Mouse (Mus musculus) neutrophil, adult 5-6 weeks (primary cell): ENCODE data around the gene Lrig1. TPM values are rescaled to one million over a fixed set of nuclear protein-coding genes. Genes with fewer than 3 reads are reported as not detected.

Experiments
- ATAC-seq: fragments of 151-379, 151-347 bp; 2 replicates; pipeline ENCODE4 v1.8.0; 2017; ENCODE audit warnings: mild to moderate bottlenecking, moderate TSS enrichment; ENCODE audit not compliant: insufficient number of reproducible peaks, poor library complexity, low FRiP score, severe bottlenecking; ENCODE audit errors: extremely low read depth
- total RNA-seq: library from RNA; stranded (forward); fragments of 200-1000 nt; gene quantifications from 2 replicates; pipeline ENCODE4 v1.2.3, GENCODE M21; 2017

Gene Lrig1
- total RNA-seq, 1 experiment from 2014 or later: 1.9 TPM

DNA sequence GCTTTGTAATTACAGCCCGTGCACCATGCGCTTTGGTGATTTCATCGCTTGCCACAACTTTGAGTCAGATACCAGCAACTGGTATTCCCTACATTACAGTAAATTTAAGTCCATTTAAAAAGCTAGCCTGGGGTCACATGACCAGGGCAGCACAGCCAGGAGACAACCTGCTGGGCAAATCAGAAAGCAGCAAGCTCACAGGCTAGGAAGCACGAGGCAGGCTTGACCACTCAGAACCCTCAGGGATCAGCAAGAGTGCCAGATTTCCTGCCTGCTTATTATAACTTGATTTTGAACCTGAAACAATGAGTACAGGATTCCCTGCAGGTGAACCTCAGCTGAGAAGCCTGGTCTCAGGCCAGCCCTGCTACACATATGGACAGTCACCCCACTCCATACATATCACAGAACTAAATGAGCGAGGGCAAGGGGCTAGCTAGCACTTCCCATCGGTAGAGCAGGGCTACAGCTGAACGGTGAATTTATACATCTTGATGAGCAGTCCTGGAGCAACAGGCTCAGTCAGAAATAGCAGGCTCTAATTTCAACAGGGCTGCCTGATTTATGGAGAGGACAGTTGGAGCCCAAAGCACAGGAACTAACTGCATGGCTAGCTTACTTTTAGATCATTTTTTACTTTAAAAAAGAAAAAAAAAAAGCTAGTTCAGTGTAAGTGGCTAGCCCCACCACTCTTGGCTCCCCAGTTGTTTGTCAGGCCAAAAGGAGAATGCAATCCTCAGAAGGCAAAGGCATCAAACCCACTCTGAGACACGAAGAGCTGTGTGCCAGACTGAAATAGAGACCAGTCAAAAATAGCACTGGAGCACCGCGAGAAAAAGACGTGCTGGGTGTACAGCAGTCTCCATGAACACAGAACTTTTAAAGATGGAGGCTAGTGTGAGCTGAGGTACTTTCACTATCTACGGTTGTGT, 42.5 kb downstream of the Lrig1 start:
- no peak for ATAC-seq

- no peak for ATAC-seq
Measured at GRCm38 (mm10) chr6:94655818-94656478, 44.0 kb downstream of the Lrig1 start.

DNA sequence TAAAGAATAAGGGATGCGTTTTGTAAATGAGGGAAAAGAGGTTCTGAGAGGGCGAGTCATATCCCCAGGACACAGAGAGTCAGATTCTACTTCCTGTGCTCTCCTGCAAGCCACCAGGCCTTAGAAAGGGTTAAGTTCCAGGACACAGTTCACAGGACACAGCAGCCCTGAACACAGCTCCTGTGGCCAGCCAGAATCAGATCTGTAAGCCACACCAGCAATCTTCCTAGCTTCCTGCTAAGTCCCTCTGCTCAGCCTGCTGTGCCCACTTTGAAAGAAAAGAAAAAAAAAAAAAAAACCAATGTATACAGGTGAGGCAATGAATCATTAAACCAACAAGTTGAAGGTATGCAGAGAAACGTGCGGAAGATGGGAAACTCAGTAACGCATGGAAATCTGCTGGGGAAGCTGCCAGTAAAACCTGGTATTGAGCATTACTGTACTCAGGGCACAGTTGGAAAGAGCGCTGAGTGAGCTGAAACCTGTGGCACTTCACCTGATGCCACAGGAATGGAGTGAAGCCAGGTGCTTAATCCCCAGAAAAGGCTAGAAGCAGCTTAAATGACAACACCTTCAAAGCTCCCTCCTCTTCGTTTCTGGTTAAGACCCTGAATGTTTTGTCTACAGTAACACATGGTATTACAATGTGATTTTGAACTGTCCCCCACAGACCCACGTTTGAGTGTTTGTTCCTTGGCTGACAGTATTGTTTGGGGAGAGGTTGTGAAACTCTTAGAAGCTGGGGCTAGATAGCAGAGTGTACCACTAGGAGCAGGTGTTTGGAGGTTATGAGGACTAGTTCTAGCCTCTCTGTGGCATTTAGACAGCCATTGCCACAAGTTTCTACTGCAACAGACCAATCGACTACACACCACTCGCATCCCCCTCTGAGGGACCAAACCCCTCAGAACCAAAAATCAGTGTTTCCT, 46.3 kb downstream of the Lrig1 start:
- ATAC-seq: no peak

- no peak for ATAC-seq
Measured at GRCm38 (mm10) chr6:94652659-94653213, 47.2 kb downstream of the Lrig1 start.

GRCm38 (mm10) chr6:94651541-94651940, 48.4 kb downstream of the Lrig1 start:
- no peak for ATAC-seq

- no peak for ATAC-seq
Measured at GRCm38 (mm10) chr6:94649637-94650036, 50.3 kb downstream of the Lrig1 start.

GRCm38 (mm10) chr6:94648496-94648895, 51.5 kb downstream of the Lrig1 start:
- no peak for ATAC-seq

DNA sequence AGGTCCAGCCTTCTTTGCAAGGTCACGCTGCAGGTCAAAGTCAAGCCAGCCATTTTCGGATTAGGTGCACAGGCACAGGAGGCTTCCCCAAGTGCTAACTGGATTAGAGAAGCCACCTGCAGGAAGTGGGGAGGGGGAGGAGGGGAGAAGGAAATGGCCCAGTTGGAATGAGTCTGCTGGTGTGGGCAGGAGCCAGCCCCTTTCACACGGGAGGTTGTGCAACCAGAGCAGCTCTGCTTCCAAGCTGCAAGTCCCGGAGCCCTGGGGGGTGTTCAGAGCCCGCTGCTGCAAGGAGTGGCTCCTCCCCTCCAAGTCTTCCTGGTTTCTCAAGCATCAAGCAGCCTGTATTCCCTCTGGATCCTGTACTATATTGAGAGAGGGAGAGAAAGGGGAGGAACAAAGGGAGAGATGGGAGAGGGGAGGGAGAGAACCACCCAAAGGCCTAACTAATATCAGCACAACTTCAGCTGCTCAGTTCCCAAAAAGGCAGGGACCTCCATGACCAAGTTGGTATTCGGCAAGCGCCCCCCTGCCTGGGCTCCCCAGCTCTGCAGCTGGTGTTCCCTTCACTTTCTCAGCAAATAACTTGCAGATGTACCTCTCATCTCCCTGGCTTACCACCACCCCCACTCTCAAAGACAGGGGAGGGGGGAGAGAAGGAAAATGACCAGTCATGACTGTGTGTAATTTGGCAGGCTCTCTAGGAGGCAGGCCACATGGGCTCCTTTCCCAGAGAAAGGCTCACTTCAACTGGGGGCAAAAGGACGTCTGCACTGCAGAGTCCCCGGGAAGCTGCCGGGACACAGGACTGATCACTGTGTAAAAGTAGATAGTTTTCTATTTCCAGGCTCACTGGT, 52.2 kb downstream of the Lrig1 start:
- no peak for ATAC-seq

- ATAC-seq: no peak
Measured at GRCm38 (mm10) chr6:94646902-94647301, 53.1 kb downstream of the Lrig1 start.

DNA sequence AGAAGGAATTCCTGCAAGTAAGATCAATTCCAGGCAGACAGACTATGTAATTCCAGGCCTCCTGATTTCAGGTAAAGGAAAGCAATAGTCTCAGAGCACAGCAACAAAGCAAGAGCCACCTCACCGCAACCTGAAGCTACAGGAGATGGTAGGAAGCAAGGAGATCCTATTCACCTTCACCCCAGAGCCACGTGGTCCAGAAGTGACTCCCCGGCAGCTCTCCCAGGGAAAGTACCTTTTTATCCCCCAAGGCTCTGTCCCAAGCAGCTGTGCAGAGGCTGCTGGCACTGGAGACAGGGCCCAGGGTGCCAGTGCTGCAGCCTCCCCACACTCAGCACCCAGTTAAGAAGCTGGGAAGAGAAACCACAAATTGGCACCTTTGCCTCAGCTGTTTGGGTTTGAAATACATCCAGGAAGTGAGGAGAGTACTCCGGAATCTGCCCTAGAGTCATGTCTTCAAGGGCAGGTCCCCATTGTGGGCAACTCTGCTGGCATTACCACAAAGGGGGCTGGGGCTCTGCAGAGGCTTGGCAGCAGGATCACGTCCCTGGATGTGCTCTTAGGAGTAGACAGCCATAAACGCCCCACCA, 53.6 kb downstream of the Lrig1 start:
- ATAC-seq: no peak

DNA sequence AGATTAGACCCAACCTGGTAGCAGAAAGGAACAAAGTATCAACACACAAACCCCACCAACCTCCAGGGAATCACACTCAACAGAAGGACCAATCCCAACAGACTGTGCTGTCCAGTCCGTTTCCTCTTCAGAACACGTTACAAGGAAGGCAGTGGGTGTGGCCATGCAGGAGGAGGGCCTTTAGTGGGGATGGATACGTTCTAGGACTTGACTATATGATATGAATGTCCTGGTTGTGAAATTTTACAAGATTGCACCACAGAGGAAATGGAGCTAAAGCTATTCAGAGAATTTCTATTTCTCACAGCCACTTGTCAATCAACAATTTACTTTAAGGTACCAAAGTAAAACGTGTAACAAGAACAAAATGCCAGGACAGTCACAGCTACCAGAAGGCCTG, 54.2 kb downstream of the Lrig1 start:
- no peak for ATAC-seq

DNA sequence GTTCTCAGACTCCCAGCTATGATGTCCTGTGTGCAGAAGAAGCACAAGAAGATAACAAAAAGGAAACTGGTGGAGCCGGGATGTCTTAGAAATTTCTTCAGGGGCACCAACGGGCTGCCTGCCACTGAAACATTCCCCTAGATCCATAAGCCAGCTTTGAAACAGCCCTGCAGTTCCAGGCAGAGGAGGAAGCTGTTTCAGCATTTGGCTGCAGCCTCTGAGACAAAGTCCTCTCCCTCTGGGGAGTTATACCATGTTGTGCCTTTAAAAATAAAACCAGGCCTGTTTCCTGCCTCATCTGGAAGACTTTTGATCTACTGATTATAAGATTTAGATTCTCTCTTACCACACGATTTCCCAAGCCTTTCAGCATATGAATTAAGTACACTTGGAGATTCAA, 55.3 kb downstream of the Lrig1 start:
- no peak for ATAC-seq

DNA sequence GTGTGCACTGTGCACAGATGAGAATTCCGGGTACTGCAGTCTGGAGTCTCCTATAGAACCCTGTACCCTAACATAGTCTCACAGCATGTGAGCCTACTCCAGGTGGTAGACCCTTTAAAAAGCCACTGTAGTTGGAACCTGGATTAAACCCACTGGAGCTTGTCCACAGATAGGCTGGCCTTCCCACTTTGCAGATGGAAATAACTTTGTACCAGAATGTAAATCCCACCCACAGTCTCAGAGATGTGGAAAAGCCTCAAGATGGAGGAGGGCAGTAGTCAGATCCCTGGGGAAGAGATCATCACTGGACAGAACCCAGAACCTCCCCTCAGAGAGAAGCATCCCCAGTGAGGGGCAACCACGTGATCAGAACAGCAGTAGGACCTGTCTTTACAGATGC, 56.0 kb downstream of the Lrig1 start:
- no peak for ATAC-seq

GRCm38 (mm10) chr6:94642048-94642447, 57.9 kb downstream of the Lrig1 start:
- ATAC-seq: no peak

- ATAC-seq: no peak
Measured at GRCm38 (mm10) chr6:94640297-94640696, 59.7 kb downstream of the Lrig1 start.

GRCm38 (mm10) chr6:94637024-94637434, 62.9 kb downstream of the Lrig1 start:
- ATAC-seq: no peak

DNA sequence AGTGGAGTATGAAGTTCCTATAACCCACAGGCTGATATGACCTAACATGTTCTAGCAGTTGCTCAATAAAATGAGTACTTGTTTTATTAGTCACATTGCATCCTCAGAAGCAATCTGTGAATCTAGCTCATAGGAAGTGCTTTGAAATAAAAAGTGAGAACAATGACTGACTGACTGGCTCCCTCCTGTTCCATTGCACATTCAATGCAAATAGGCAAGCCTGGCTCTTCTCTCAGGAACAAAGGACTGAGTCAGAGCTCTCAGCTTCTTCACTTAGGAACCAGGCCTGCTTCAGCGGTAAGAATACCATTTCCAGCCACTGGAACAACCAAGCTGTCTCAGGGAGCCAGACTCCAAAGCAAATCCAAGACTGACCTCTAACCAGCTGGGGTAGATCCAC, 64.6 kb downstream of the Lrig1 start:
- ATAC-seq: no peak

- ATAC-seq: no peak
Measured at GRCm38 (mm10) chr6:94634710-94635109, 65.2 kb downstream of the Lrig1 start.
